Mouse (Mus musculus) retina, adult 2 months (tissue): ENCODE results near the gene Pex14.
"Not testable (repeated sequence)": the region's sequence is repeated elsewhere in the genome, so short reads cannot be mapped to it uniquely, and the experiment has no call there.

Experiments used
- DNase-seq: peaks from one replicate; pipeline ENCODE4 v3.0.0-alpha.2; 2012; ENCODE audit warnings: low read depth, low spot score

Pex14 gene

DNA sequence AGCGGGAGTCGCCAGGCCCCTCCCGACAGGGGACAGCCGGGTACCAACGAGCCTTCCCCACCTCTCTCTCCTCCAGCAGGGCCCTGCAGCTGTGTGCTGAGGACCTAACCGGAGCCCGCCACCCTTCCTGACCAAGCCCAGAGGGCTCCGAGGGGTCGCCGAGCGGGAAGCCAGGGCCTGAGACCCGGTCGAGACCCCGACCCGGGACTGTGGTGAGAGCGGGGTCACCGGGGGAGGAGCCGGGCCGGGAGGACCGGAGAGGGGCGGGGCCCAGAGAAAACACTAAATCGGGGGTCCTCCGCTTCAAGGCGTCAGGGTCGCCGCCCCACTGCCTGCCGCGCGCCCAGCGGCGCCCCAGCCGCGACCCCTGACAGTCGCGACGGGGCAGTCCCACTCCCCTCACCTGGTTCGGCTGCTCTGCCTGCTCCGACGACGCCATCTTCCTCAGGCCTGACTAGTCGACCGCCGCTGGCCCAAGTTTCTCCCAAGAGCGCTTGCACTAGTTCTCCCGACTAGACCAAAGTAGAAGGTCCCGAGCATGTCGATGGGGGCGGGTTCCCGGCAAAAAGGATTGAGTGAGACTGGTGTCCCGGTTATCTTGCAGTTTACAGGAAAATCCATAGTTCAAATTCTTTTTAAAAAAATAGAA is at the start of gene Pex14:
Pex14 (minus strand) TSS at position 508 of the 649 bp plus-strand sequence.
- peak; percentile 71 for DNase-seq

DNA sequence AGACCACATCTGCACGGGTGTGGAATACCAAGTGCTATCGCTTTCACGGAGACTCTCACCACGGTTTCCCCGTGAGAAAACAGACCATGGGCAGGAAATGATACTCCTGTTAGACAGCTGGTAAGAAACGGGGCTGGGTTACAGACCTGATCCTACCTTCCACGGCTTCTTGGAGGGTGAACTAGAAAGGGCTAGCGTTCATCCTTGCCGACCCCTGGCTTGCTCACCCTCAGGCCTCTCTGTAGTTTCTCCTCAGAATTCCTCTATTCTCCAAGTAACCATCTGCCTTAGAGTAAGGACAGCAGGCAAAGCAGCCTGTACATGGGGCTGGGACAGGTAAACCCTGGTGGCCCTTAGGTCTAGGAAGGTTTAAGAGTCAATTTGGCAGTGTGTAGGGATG is 49.5 kb upstream of the Pex14 start:
- no peak for DNase-seq

GRCm38 (mm10) chr4:149148084-149148483 is 48.4 kb upstream of the Pex14 start:
- no peak for DNase-seq

GRCm38 (mm10) chr4:149147528-149147927 is 47.9 kb upstream of the Pex14 start:
- DNase-seq, result no peak

DNA sequence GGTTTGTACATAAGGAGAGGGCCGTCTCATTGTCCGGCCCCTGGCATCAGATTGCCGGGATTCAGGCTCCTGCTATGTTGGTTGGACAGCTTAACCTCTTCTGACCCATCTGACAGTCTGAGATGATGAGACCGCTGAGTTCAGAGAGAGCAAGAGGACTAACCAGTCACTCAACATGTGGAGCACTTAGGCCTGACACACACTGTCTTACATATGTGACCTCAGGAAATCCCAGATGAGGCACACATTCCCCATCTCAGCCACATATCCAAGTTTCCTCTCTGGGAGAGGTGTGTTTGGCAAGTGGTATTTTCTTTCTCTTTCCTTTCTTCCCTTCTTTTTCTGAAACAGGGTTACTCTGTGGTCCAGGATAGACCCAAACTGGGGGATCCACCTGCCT is 45.5 kb upstream of the Pex14 start:
- DNase-seq, result no peak

GRCm38 (mm10) chr4:149144459-149144858 is 44.8 kb upstream of the Pex14 start:
- DNase-seq, result peak; percentile 73

DNA sequence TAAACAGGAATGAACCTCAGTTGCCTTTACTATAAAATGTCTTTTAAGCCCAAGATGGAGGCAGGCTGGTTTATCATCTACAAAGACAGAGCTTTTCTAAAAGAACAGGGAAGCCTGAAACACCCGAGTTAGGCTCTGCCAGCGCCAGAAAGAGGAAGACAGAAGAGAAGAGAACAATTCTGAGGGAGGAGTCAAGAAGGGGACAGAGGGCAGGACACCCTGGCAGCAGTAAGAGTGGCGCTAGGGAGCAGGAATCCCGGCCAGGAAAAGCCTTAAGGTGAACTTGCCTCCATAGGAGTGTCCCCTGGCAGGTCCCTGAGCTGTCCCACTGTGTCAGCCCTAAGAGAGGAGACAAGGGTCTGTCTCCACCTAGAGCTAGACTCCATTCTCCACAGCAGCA is 43.9 kb upstream of the Pex14 start:
- DNase-seq, result no peak

DNA sequence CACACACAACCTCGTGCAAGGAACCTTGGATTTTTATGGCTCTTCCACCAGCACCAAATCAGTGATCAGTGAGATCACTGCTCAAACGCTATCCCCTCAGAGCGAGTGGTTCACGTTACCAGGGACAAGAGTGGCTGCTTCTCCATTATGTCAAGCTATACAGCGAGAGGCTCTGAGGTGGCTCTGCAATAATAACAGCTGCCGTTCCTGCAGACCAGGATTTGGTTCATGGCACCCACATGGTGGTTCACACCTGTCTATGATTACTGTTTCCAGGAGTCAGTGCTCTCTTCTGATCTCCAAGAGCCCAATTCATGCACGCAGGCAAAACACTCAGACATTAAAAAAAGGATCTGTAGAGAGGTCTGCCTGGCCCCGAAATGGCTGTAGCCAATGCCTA is 38.8 kb upstream of the Pex14 start:
- no peak for DNase-seq

GRCm38 (mm10) chr4:149136982-149137770 is 37.5 kb upstream of the Pex14 start, which contains the start of gene Cenps:
Cenps (minus strand) TSS chr4:149137629.
- DNase-seq, result peak; percentile 74

- no peak for DNase-seq
Observed at GRCm38 (mm10) chr4:149136116-149136850, 36.6 kb upstream of the Pex14 start.

DNA sequence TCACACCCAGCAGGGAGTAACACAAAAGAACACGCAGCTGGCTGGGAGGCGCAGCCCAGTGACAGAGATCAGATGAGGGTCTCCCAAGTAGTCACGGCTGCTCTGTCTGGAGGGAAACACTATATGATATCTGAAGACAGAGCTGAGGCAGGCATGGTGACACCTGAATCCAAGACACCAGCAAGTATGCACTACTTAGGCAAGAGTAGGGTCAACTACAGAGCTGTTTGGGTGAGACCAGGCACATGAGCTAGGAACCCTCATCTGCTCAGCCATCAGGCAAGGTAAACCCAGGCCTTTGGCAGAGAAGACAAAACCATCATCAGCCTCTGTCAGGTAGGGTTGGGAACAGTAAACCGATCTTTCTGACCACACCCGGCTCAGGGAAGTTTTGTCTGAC is 33.7 kb upstream of the Pex14 start:
- no peak for DNase-seq

DNA sequence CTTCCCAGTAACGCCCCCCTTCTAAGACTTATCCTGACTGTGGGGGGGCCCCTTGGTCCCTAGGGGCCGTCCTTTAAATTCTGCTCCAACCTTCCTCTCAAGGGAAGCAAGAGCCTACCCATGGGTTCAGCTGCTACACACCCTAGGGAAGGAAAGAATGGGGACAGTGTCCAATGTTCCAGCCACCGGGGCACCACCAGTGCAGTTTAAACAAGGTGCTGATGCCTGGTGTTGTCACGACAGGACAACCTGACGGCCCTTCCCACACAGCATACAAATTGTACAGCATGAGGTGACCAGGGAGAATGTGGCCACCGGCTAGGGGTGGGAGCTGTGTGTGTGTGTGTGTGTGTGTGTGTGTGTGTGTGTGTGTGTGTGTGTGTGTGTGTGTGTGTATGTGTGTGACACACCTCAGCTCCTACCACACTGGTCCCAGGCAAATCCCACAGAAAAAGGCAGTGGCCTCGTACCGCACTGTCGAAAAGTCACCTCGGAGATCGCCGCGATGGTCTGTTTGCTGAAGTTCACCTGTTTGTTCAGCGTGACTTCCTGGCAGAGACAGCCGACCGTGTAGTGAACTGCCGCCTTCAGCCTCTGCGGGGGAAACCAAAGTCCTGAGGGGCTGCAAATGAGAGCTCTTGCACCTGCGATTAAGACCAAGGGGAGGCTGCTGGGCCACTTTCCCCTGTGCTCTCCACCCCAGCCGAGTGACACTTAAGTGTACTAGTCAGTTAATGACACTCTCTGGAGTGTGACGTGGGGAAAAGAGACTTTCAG is 32.3 kb upstream of the Pex14 start:
- DNase-seq, result no peak

DNA sequence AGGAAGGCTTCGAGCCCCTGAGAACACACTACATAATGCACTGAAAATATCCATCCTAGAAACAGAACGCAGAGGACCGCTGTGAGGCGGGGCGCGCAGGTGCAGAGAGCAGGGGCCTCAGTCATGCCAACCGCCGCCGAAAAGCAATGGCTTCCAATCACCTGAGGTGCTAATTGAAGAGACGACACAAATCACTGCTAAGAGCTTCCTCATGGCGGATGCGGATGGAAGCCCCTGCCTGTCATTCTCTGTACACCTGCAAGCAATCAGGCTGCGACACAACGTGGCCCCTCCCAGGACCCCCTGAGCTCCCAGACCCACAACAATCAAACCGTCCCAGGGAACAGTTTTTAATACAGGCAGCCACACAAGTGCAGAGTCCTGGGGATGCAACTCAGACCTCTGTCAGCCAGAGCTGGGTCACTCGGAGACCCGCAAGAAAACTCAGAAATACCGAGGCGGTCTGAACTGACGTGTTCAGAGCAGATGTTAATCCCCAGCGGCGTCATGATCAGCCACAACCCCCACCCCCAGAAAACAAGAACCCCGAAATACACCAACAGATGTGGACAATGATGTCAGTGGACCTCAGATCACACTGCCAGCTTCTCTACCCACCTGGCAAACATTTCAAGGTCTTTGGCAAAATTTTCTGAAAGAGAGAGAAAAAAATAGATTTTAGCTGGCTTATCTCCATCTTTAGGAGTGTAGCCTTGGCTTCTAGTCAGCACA is 31.5 kb upstream of the Pex14 start:
- no peak for DNase-seq

GRCm38 (mm10) chr4:149128467-149128866 is 28.8 kb upstream of the Pex14 start:
- DNase-seq, result no peak

DNA sequence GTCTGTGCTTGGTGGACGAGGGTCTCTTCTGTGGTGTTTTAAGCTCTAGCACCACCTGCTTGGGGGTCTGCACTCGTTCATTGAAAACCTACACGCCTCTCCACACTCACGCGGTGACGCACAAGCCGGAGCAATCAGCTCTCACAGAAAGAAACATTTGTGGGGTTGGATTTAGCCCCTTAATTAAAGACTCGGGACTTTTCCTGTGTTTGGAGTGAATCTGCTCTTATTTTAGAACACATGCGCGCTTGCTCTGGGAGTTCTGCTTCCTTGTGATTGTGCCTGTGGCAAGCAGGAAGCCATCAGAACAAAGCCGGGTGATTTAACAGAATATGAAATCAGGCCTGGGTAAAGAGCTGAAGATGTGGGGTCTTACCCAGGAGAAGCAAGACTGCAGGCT is 27.0 kb upstream of the Pex14 start, which contains the start of gene Cort:
Cort (minus strand) TSS at position 101 of the 400 bp plus-strand sequence.
- DNase-seq, result no peak

DNA sequence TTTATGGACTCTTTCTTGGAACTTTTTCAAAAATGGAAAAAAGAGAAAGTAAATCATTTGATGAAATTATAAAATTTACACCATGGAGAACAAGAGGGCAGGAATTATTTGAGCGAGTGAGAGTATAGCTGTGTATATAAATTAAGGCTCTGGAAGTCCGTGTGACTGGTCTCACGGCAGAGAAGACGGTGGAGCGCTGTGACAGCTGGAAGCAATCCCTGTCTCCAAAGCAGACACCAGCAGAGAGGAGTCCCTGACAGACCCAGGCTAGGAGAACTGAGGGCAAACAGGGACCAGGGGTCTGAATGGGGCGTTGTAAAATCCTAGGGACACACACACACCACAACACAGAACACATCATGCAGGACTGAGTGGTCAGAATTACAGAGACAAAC is 26.4 kb upstream of the Pex14 start:
- no peak for DNase-seq

DNA sequence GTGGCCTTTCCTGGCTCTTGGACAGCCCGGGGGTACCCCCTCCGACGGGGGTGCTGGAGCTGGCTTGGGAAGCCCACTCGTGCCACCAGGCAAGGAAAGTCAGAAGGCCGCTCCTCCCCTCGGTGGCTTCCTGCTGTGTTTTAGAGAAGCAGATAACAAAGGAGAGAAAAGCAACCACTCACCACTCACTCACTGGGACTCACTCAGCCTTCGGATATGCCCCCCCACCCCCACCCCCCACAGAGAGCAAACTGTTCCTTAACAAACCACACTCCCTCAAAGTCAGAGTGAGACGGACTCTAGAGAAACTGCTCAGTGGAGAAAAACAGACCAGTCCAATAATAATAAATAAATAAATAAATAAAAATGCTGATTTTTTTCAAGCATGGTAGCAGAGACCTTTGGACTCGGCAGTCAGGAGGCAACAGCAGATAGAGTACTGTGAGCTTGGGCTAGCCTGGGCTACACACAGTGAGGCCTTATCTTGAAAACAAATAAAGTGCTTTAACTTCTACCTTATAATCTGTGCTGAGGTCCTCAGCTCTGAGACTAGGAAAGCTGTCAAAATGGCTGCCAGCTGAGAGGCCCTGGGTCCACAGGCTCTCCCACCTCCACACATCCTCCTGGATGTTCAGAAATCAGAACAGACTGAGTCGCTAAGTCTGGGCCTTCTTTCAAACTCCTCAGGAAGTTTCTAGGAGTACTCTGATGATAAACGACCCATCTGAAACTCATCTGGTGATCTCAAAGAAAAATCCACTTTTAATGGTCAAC is 25.9 kb upstream of the Pex14 start:
- DNase-seq, result no peak

DNA sequence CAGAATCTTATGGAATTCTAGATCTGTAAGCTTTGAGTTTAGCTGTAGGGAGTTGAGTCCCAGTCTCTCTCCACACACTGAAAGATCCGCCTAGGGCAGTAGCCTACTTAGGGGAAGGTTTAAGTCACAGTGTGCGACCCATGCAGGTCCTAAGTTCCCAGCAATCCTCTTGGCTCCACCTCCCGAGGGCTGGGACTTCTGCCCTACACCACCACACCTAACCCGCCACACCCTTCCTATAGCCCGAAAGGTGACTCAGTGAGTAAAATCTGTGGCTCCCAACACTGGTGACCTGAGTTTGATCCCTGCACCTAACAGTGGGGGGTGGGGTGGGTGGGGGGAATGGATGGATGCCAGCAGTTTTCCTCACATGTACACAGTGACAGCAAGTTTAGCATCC is 23.8 kb upstream of the Pex14 start:
- DNase-seq, result no peak

GRCm38 (mm10) chr4:149119978-149120562 is 20.4 kb upstream of the Pex14 start:
- not testable (repeated sequence) for DNase-seq
